Mouse (Mus musculus) CH12.LX (cell line): ENCODE results near the gene Mettl7b. TPM values are rescaled to one million over a fixed set of nuclear protein-coding genes. Genes with fewer than 3 reads are reported as not detected.

Source experiments
- DNase-seq: peaks from one replicate; pipeline ENCODE4 v3.0.0-alpha.2; 2013; ENCODE audit errors: extremely low read depth
- H3K27ac ChIP-seq: 2 replicates; pipeline ENCODE4 v1.5.1; 2012; ENCODE audit warnings: low read depth, mild to moderate bottlenecking, control low read depth, moderate library complexity; ENCODE audit not compliant: insufficient read depth
- H3K27me3 ChIP-seq: replicated peaks from 2 replicates; pipeline ENCODE3; 2012; ENCODE audit warnings: inconsistent platforms
- H3K36me3 ChIP-seq, 2 experiments: replicated peaks in 1 of 2; 2 replicates each; pipeline versions ENCODE3 to v1.6.1; 2012; ENCODE audit warnings: inconsistent platforms in 1 of 2, low read length in 1 of 2, mild to moderate bottlenecking in 1 of 2, mixed read lengths in 1 of 2, moderate library complexity in 1 of 2; ENCODE audit not compliant: control insufficient read depth in 1 of 2, insufficient read depth in 1 of 2
- H3K4me1 ChIP-seq, 2 experiments: 2 replicates each; pipeline ENCODE4 v1.6.1; 2012; ENCODE audit warnings: inconsistent platforms in 1 of 2, moderate library complexity in 1 of 2; ENCODE audit not compliant: insufficient read depth in 2 of 2, control insufficient read depth in 1 of 2
- H3K4me2 ChIP-seq: 2 replicates; pipeline ENCODE4 v1.6.1; 2012; ENCODE audit warnings: low read depth, mild to moderate bottlenecking, control low read depth; ENCODE audit not compliant: poor library complexity, insufficient read depth, severe bottlenecking
- H3K4me3 ChIP-seq, 3 experiments: fragments of 150-350 bp in 1 of 3; sonication (generic) in 1 of 3; replicated peaks in 1 of 3; 2 replicates each; pipeline versions ENCODE3 to v1.5.1; 2011 to 2012; ENCODE audit warnings: low read depth in 2 of 3, low read length in 2 of 3, mild to moderate bottlenecking in 2 of 3, moderate library complexity in 2 of 3, control low read depth in 1 of 3, improper control_type of control experiment in 1 of 3, inconsistent platforms in 1 of 3, mixed read lengths in 1 of 3; ENCODE audit not compliant: poor library complexity in 1 of 3
- H3K79me2 ChIP-seq: replicated peaks from 2 replicates; pipeline ENCODE4 v1.6.1; 2012; ENCODE audit warnings: mild to moderate bottlenecking, moderate library complexity; ENCODE audit not compliant: control insufficient read depth, poor library complexity, insufficient read depth, severe bottlenecking; ENCODE audit errors: extremely low read depth
- H3K9ac ChIP-seq: 2 replicates; pipeline ENCODE4 v1.6.1; 2012; ENCODE audit warnings: low read depth, mild to moderate bottlenecking, control low read depth, moderate library complexity; ENCODE audit not compliant: insufficient read depth
- H3K9me3 ChIP-seq: replicated peaks from 2 replicates; pipeline ENCODE3; 2012; ENCODE audit warnings: low read length, inconsistent platforms, mixed read lengths
- BHLHE40 ChIP-seq: IDR thresholded peaks from 2 replicates; pipeline ENCODE4 v1.6.1; 2011; ENCODE audit warnings: mild to moderate bottlenecking, low read depth, low read length, improper control_type of control experiment
- CHD2 ChIP-seq: IDR thresholded peaks from 2 replicates; pipeline ENCODE4 v1.6.1; 2011; ENCODE audit warnings: low read length, improper control_type of control experiment
- CTCF ChIP-seq, 2 experiments: IDR thresholded peaks in 1 of 2; conservative IDR thresholded peaks in 1 of 2; 2 replicates each; pipeline ENCODE4 v1.5.1; 2011 to 2012; ENCODE audit warnings: low read depth in 2 of 2, low read length in 2 of 2, improper control_type of control experiment in 1 of 2, inconsistent platforms in 1 of 2, mild to moderate bottlenecking in 1 of 2, moderate library complexity in 1 of 2
- EP300 ChIP-seq: IDR thresholded peaks from 2 replicates; pipeline ENCODE4 v1.6.1; 2011; ENCODE audit warnings: low read length, improper control_type of control experiment
- ETS1 ChIP-seq: conservative IDR thresholded peaks from 2 replicates; pipeline ENCODE4 v1.6.1; 2012; ENCODE audit warnings: low read depth, mild to moderate bottlenecking, inconsistent platforms, low read length, improper control_type of control experiment, moderate library complexity
- GABPA ChIP-seq: IDR thresholded peaks from 2 replicates; pipeline ENCODE4 v1.6.1; 2012; ENCODE audit warnings: low read depth, low read length, improper control_type of control experiment, inconsistent platforms; ENCODE audit not compliant: insufficient replicate concordance
- HCFC1 ChIP-seq: IDR thresholded peaks from 2 replicates; pipeline ENCODE4 v1.6.1; 2012; ENCODE audit warnings: low read depth, mild to moderate bottlenecking, inconsistent platforms, low read length, improper control_type of control experiment
- JUN ChIP-seq: IDR thresholded peaks from 2 replicates; pipeline ENCODE4 v1.6.1; 2011; ENCODE audit warnings: low read depth, mild to moderate bottlenecking, low read length, improper control_type of control experiment, moderate library complexity; ENCODE audit not compliant: insufficient read depth
- MAX ChIP-seq: IDR thresholded peaks from 2 replicates; pipeline ENCODE4 v1.6.1; 2011; ENCODE audit warnings: low read length, improper control_type of control experiment
- MAZ ChIP-seq: IDR thresholded peaks from 2 replicates; pipeline ENCODE4 v1.6.1; 2012; ENCODE audit warnings: low read depth, mild to moderate bottlenecking, inconsistent platforms, low read length, improper control_type of control experiment, moderate library complexity
- MEF2A ChIP-seq: IDR thresholded peaks from 2 replicates; pipeline ENCODE4 v1.6.1; 2014; ENCODE audit warnings: low read depth, mild to moderate bottlenecking, inconsistent platforms, low read length, improper control_type of control experiment, borderline replicate concordance
- NELFE ChIP-seq: IDR thresholded peaks from 2 replicates; pipeline ENCODE4 v1.6.1; 2011; ENCODE audit warnings: low read depth, low read length, improper control_type of control experiment
- NRF1 ChIP-seq: IDR thresholded peaks from 2 replicates; pipeline ENCODE4 v1.6.1; 2014; ENCODE audit warnings: low read depth, mild to moderate bottlenecking, inconsistent platforms, low read length, improper control_type of control experiment, moderate library complexity
- RAD21 ChIP-seq: IDR thresholded peaks from 2 replicates; pipeline ENCODE4 v1.6.1; 2011; ENCODE audit warnings: low read depth, mild to moderate bottlenecking, low read length, improper control_type of control experiment, moderate library complexity
- SMC3 ChIP-seq: IDR thresholded peaks from 2 replicates; pipeline ENCODE4 v1.6.1; 2011; ENCODE audit warnings: low read depth, low read length, improper control_type of control experiment
- UBTF ChIP-seq: IDR thresholded peaks from 2 replicates; pipeline ENCODE4 v1.6.1; 2012; ENCODE audit warnings: low read depth, mild to moderate bottlenecking, inconsistent platforms, low read length, improper control_type of control experiment, moderate library complexity
- USF1 ChIP-seq: IDR thresholded peaks from 2 replicates; pipeline ENCODE4 v1.6.1; 2014; ENCODE audit warnings: low read depth, mild to moderate bottlenecking, inconsistent platforms, low read length, improper control_type of control experiment
- USF2 ChIP-seq: conservative IDR thresholded peaks from 2 replicates; pipeline ENCODE4 v1.6.1; 2011; ENCODE audit warnings: low read depth, low read length, improper control_type of control experiment
- ZC3H11A ChIP-seq: IDR thresholded peaks from 2 replicates; pipeline ENCODE4 v1.6.1; 2012; ENCODE audit warnings: low read depth, mild to moderate bottlenecking, inconsistent platforms, low read length, improper control_type of control experiment
- ZKSCAN1 ChIP-seq: IDR thresholded peaks from 2 replicates; pipeline ENCODE4 v1.6.1; 2012; ENCODE audit warnings: low read depth, inconsistent platforms, low read length, improper control_type of control experiment, borderline replicate concordance
- ZMIZ1 ChIP-seq: IDR thresholded peaks from 2 replicates; pipeline ENCODE4 v1.6.1; 2012; ENCODE audit warnings: low read depth, mild to moderate bottlenecking, inconsistent platforms, low read length, improper control_type of control experiment
- ZNF384 ChIP-seq: IDR thresholded peaks from 2 replicates; pipeline ENCODE4 v1.6.1; 2012; ENCODE audit warnings: low read depth, low read length, improper control_type of control experiment, inconsistent platforms
- dilution Hi-C: fragments of 300-500 bp; cut with MboI; formaldehyde crosslinking; loops from 2 replicates; pipeline ENCODE4 v1.14.3; 2020; ENCODE audit warnings: low sequenced_read_pairs; ENCODE audit not compliant: extremely low pct_unique_long_range_greater_than_20kb, extremely low pct_ligation_motif_present
- in situ Hi-C: fragments of 300-500 bp; cut with MboI; formaldehyde crosslinking; loops from 3 replicates; pipeline ENCODE4 v1.14.3; 2019; ENCODE audit warnings: low sequenced_read_pairs, low pct_ligation_motif_present, low pct_unique_long_range_greater_than_20kb, mixed read lengths
- polyA plus RNA-seq: library from polyadenylated mRNA; unstranded; fragments of >175 nt; gene quantifications from 2 replicates; pipeline ENCODE4 v1.2.1, GENCODE M21; 2012; ENCODE audit warnings: low read depth; ENCODE audit not compliant: insufficient read length
- total RNA-seq, 2 experiments: library from RNA; depleted of rRNA; stranded (reverse); fragments of 300-350 nt in 1 of 2; fragments of >200 nt in 1 of 2; gene quantifications; 2 replicates each; pipeline ENCODE4 v1.2.3; 2012 to 2014

The Mettl7b gene
- total and polyA plus RNA-seq, 3 experiments, result not detected

DNA sequence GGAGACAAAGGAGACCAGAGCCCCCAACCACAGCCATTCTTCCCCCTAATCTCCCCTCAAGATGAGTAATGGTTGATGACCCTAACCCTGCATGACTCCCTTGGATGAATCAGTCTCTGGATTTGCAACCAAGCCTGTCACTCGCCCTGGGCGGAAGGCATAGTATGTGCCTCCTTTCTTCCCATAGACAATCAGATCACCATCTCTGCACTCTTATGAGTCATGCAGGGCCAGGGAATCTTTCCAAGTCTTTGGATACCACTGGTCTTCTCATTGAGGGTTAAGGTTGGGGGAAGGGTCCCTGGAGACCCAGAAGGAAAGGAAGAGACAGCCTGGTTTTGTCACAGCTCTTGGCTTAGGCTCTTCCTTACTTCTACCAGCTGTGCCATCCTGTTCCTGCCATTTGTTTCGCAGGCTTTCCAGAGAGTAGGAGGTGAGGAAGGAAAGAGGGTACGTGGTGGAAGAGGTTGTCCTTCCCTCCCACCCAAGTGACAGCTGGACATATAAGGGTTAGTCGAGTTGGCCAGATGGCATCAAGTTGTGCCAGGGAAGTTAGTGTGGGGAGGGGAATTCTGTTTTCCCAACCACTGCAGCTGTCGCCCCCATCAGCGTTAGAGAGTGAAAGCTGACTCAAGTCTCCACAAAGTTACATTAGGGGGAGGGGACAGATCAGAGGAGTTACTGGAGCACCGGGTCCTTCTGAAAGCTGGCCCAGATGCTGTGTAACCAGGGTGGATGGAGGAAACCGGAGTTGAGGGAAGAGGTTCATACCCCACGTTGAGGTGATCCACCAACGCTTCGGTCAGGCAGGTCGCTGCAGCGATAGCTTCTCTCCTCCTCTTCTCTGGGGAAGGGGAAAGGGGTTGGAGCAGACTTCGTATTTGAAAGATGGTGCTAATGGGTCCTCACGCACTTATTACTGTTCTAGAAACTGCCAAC, 38.6 kb downstream of the Mettl7b start:
- no peaks in the 10 kb centered on the region for H3K79me2 ChIP-seq
- no peaks in the 10 kb centered on the region for H3K9me3 ChIP-seq
- peaks cover 11 to 41% of the 10 kb centered on the region in 2 experiments for H3K36me3 ChIP-seq
- H3K27me3 ChIP-seq, result no peaks in the 10 kb centered on the region
- peak; percentile 17 for DNase-seq
- H3K9ac ChIP-seq, result peak overlapping the region; percentile 96
- H3K4me3 ChIP-seq, result peak overlapping the region; percentile 81 to 91 (median 85)
- peak overlapping the region; percentile 80 for H3K4me2 ChIP-seq
- TF ChIP-seq CTCF (conservative IDR thresholded peaks at IDR 0.05 in 1 of 2, IDR thresholded peaks at IDR 0.05 in 1 of 2; ENCODE audit: low read depth in 2 of 2, low read length in 2 of 2) (no peak), UBTF (0 out of 2 replicates have a peak, but pooled peaks have one; percentile 12)
- TF ChIP-seq, all 38 proteins: peak for 1
- dilution Hi-C loops (no loop called here), in situ Hi-C loops (no loop called here)
- peaks cover 6 to 21% of the 10 kb centered on the region in 2 experiments for H3K4me1 ChIP-seq
- H3K27ac ChIP-seq, result no peak overlapping the region

DNA sequence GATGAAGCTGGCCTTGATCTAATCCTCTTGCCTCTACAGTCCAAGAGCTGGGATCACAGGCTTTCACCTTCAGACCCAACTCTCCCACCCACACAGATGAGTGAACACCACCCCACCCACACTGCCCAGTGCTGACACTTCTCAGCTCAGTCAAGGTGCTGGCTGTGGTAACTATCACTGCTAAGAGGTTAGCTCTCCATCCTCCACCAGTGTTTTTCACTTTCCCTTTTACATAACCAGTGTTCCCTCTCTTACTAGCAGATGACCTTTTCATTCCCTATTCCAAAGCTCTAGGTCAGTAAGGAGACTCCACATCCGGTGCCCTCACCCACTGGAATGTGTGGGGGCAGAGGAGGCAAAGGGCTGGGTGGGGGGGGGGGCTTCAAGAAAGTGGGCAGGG, 39.5 kb downstream of the Mettl7b start:
- Histone ChIP-seq H3K79me2 (no peaks in the 10 kb centered on the region), H3K9ac (no peak overlapping the region), H3K4me3 (no peak overlapping the region), H3K4me1 (peaks cover 6 to 21% of the 10 kb centered on the region in 2 experiments), H3K36me3 (peaks cover 11 to 48% of the 10 kb centered on the region in 2 experiments), H3K27ac (no peak overlapping the region), H3K9me3 (no peaks in the 10 kb centered on the region), H3K4me2 (no peak overlapping the region), H3K27me3 (no peaks in the 10 kb centered on the region)
- no peak for TF ChIP-seq MEF2A
- no peak for TF ChIP-seq MAZ
- no peak for TF ChIP-seq MAX
- TF ChIP-seq USF2, result no peak
- TF ChIP-seq CHD2, result no peak
- TF ChIP-seq ZMIZ1, result no peak
- TF ChIP-seq HCFC1, result no peak
- no peak for TF ChIP-seq NELFE
- no peak for TF ChIP-seq ETS1
- no peak for TF ChIP-seq BHLHE40
- no peak for TF ChIP-seq EP300
- no peak for TF ChIP-seq ZNF384
- no peak for TF ChIP-seq USF1
- no peak for TF ChIP-seq RAD21
- TF ChIP-seq SMC3, result no peak
- TF ChIP-seq NRF1, result no peak
- TF ChIP-seq JUN, result no peak
- no peak for TF ChIP-seq ZKSCAN1
- TF ChIP-seq GABPA, result no peak
- TF ChIP-seq ZC3H11A, result no peak
- in situ Hi-C loops, result no loop called here
- DNase-seq, result no peak
- dilution Hi-C loops, result no loop called here
